Mouse (Mus musculus): ENCODE results near the gene Wars. TPM values are rescaled to one million over a fixed set of nuclear protein-coding genes. Genes with fewer than 3 reads are reported as not detected.

Gene Wars
- polyA plus RNA-seq, 1 experiment from 2014 or later, result 67.3 TPM

GRCm38 (mm10) chr12:108825561-108826224 is 68.3 kb downstream of the Wars start:
- ATAC-seq (replicated peaks; ENCODE audit: low FRiP score, low read depth), result no peak
- H3K4me3 ChIP-seq (replicated peaks; ENCODE audit: low read depth, low read length), result no peak overlapping the region
- no peak overlapping the region for H3K9ac ChIP-seq (ENCODE audit: low read depth, low read length)
- TF ChIP-seq CTCF (IDR thresholded peaks at IDR 0.05; ENCODE audit: low read depth), result no peak
- no peaks in the 10 kb centered on the region for H3K9me3 ChIP-seq (replicated peaks; ENCODE audit: low read length)
- no peak overlapping the region for H3K4me2 ChIP-seq (ENCODE audit: low read length)
- WGBS, result 92% methylated on average over 13 of the region's 13 CpGs
- peaks cover 4% of the 10 kb centered on the region; the same call in 1 of the 2 replicates for H3K36me3 ChIP-seq (ENCODE audit: insufficient read depth, low read length)
- no peaks in the 10 kb centered on the region for H3K4me1 ChIP-seq (replicated peaks; ENCODE audit: insufficient read depth, low read length)
- no peak overlapping the region for H3K27ac ChIP-seq
- DNase-seq (ENCODE audit: low spot score), result no peak
- H3K27me3 ChIP-seq (ENCODE audit: insufficient read depth, low read length), result no peaks in the 10 kb centered on the region

- ATAC-seq (replicated peaks; ENCODE audit: low FRiP score, low read depth) (no peak), DNase-seq (ENCODE audit: low spot score) (no peak)
- no peak overlapping the region for H3K9ac ChIP-seq (ENCODE audit: low read depth, low read length)
These were observed 69.6 kb downstream of the Wars start for GRCm38 (mm10) chr12:108824225-108824874.

DNA sequence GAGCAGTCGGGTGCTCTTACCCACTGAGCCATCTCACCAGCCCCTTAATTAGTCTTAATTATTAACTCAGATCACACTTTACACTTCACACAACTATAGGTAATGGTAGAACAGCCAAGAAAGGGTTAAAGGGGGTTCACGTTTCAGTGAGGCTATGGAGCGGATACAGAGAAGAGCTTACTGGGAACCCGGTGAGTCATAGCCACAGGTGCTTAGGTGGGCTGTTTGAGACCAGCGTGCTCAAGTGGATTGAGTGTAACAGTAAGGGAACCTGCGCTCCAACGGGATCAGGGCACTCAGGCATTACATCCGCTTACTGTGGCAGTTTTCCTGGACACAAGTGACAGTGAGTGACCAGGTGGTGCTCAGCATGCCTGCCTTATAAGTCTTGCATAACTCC is 70.9 kb downstream of the Wars start:
- Histone ChIP-seq H3K4me1 (replicated peaks; ENCODE audit: insufficient read depth, low read length) (no peaks in the 10 kb centered on the region), H3K4me3 (replicated peaks; ENCODE audit: low read depth, low read length) (no peak overlapping the region), H3K4me2 (ENCODE audit: low read length) (no peak overlapping the region), H3K27ac (no peak overlapping the region), H3K9ac (ENCODE audit: low read depth, low read length) (no peak overlapping the region), H3K27me3 (ENCODE audit: insufficient read depth, low read length) (no peaks in the 10 kb centered on the region), H3K9me3 (replicated peaks; ENCODE audit: low read length) (no peaks in the 10 kb centered on the region), H3K36me3 (ENCODE audit: insufficient read depth, low read length) (peaks cover 4% of the 10 kb centered on the region)
- 27% methylated on average over 8 of the region's 8 CpGs for WGBS
- ATAC-seq (replicated peaks; ENCODE audit: low FRiP score, low read depth) (peak; percentile 51), DNase-seq (ENCODE audit: low spot score) (peak; percentile 24)
- TF ChIP-seq CTCF (IDR thresholded peaks at IDR 0.05; ENCODE audit: low read depth), result no peak

More at GRCm38 (mm10) chr12:108824225-108824874, 69.6 kb downstream of the Wars start:
- TF ChIP-seq CTCF (IDR thresholded peaks at IDR 0.05; ENCODE audit: low read depth), result no peak
- Histone ChIP-seq H3K27ac (no peak overlapping the region), H3K4me3 (replicated peaks; ENCODE audit: low read depth, low read length) (no peak overlapping the region), H3K36me3 (ENCODE audit: insufficient read depth, low read length) (peaks cover 4% of the 10 kb centered on the region; the same call in 1 of the 2 replicates), H3K27me3 (ENCODE audit: insufficient read depth, low read length) (no peaks in the 10 kb centered on the region), H3K4me1 (replicated peaks; ENCODE audit: insufficient read depth, low read length) (no peaks in the 10 kb centered on the region), H3K4me2 (ENCODE audit: low read length) (no peak overlapping the region), H3K9me3 (replicated peaks; ENCODE audit: low read length) (no peaks in the 10 kb centered on the region)
- 75% methylated on average over 15 of the region's 15 CpGs for WGBS

DNA sequence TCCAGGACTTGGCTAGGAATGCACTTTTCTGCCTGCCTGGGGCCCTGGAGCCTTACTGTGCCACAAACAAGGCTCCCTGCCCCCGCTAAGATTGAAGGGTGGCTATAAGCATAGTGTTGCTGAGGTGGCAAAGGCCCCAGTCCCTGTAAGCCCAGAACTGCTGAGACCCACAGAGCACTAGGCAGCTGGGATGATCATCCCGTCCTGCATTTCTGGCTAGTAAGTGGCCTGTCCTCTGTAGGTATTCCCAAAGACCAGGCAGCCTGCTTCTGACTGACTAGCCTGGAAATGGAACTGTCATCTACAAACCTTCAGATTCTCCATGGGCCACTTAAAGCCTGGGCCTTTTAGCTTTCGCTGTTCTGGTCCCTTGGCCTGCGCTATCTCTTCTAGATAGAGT is 73.5 kb downstream of the Wars start:
- no peak overlapping the region for H3K4me3 ChIP-seq (replicated peaks; ENCODE audit: low read depth, low read length)
- no peak overlapping the region for H3K4me2 ChIP-seq (ENCODE audit: low read length)
- H3K4me1 ChIP-seq (replicated peaks; ENCODE audit: insufficient read depth, low read length), result no peaks in the 10 kb centered on the region
- WGBS, result 90% methylated on average over 4 of the region's 4 CpGs
- DNase-seq (ENCODE audit: low spot score) (no peak), ATAC-seq (replicated peaks; ENCODE audit: low FRiP score, low read depth) (no peak)
- peaks cover 7% of the 10 kb centered on the region; the same call in 1 of the 2 replicates for H3K36me3 ChIP-seq (ENCODE audit: insufficient read depth, low read length)
- H3K9ac ChIP-seq (ENCODE audit: low read depth, low read length), result no peak overlapping the region
- H3K9me3 ChIP-seq (replicated peaks; ENCODE audit: low read length), result no peaks in the 10 kb centered on the region
- H3K27ac ChIP-seq, result no peak overlapping the region
- TF ChIP-seq CTCF (IDR thresholded peaks at IDR 0.05; ENCODE audit: low read depth), result no peak
- H3K27me3 ChIP-seq (ENCODE audit: insufficient read depth, low read length), result no peaks in the 10 kb centered on the region

- H3K9ac ChIP-seq (ENCODE audit: low read depth, low read length), result no peak overlapping the region
- H3K27me3 ChIP-seq (ENCODE audit: insufficient read depth, low read length), result no peaks in the 10 kb centered on the region
- H3K27ac ChIP-seq, result no peak overlapping the region
- no peaks in the 10 kb centered on the region for H3K4me1 ChIP-seq (replicated peaks; ENCODE audit: insufficient read depth, low read length)
- peaks cover 20% of the 10 kb centered on the region for H3K36me3 ChIP-seq (ENCODE audit: insufficient read depth, low read length)
- ATAC-seq (replicated peaks; ENCODE audit: low FRiP score, low read depth), result no peak
- DNase-seq (ENCODE audit: low spot score), result no peak
- H3K4me2 ChIP-seq (ENCODE audit: low read length), result no peak overlapping the region
- 72% methylated on average over 11 of the region's 11 CpGs for WGBS
- H3K4me3 ChIP-seq (replicated peaks; ENCODE audit: low read depth, low read length), result no peak overlapping the region
- H3K9me3 ChIP-seq (replicated peaks; ENCODE audit: low read length), result no peaks in the 10 kb centered on the region
- no peak for TF ChIP-seq CTCF (IDR thresholded peaks at IDR 0.05; ENCODE audit: low read depth)
These were observed 77.4 kb downstream of the Wars start for GRCm38 (mm10) chr12:108816569-108816968.

DNA sequence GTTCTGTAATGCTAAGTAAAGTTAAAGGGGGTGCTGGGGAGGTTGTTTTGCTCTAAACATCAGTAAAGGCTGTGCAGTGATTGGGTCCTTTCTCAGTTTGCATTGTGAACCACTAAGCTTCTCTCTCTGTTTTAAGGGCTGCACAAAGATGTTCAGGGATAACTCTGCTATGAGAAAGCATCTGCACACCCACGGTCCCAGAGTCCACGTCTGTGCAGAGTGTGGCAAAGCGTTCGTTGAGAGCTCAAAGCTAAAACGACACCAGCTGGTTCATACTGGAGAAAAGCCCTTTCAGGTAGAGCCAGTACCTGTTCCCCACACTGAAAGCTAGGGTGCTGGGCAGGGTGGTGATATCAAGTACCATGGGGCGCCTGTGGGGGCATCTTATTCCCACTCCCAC is 79.5 kb downstream of the Wars start:
- 83% methylated on average over 6 of the region's 6 CpGs for WGBS

More for the DNA sequence above, 79.5 kb downstream of the Wars start:
- ATAC-seq (replicated peaks; ENCODE audit: low FRiP score, low read depth) (no peak), DNase-seq (ENCODE audit: low spot score) (no peak)
- no peak overlapping the region for H3K9ac ChIP-seq (ENCODE audit: low read depth, low read length)
- no peak overlapping the region for H3K4me2 ChIP-seq (ENCODE audit: low read length)
- no peaks in the 10 kb centered on the region for H3K9me3 ChIP-seq (replicated peaks; ENCODE audit: low read length)
- H3K4me3 ChIP-seq (replicated peaks; ENCODE audit: low read depth, low read length), result no peak overlapping the region
- H3K27ac ChIP-seq, result no peak overlapping the region
- no peak for TF ChIP-seq CTCF (IDR thresholded peaks at IDR 0.05; ENCODE audit: low read depth)
- H3K4me1 ChIP-seq (replicated peaks; ENCODE audit: insufficient read depth, low read length), result no peaks in the 10 kb centered on the region
- no peaks in the 10 kb centered on the region for H3K27me3 ChIP-seq (ENCODE audit: insufficient read depth, low read length)
- peaks cover 20% of the 10 kb centered on the region for H3K36me3 ChIP-seq (ENCODE audit: insufficient read depth, low read length)

Measured in kidney, postnatal 0 days (tissue).